Mouse (Mus musculus) heart, postnatal 14 days (tissue): ENCODE measurements around the gene Srms. TPM values are rescaled to one million over a fixed set of nuclear protein-coding genes. Genes with fewer than 3 reads are reported as not detected.

Experiments used
- DNase-seq, 2 experiments: peaks; one replicate each; pipeline ENCODE4 v3.0.0; 2021 to 2022
- intact Hi-C: fragments of 180-260 bp; cut with DNase I; formaldehyde crosslinking; loops from one replicate; pipeline ENCODE4 v1.15.1; 2025
- total RNA-seq, 2 experiments: library from RNA; stranded (reverse); gene quantifications; 2 replicates each; pipeline ENCODE4 v1.2.3; 2021

Gene Srms
- total RNA-seq, 2 experiments from 2014 or later = 0.17 to 0.61 TPM

- intact Hi-C loops = loop anchor here (10.0 kb wide), 1 partner anchor 414 kb away; the partner anchor contains the start of genes Prpf6, Samd10 and Zfp512b
- no peak for DNase-seq
Measured at GRCm38 (mm10) chr2:181180898-181181297, 32.1 kb downstream of the Srms start.

GRCm38 (mm10) chr2:181178471-181178870, 34.5 kb downstream of the Srms start:
- intact Hi-C loops = no loop called here
- no peak for DNase-seq

- intact Hi-C loops = no loop called here
- no peak for DNase-seq
Measured at GRCm38 (mm10) chr2:181178015-181178414, 35.0 kb downstream of the Srms start.

- intact Hi-C loops = no loop called here
- DNase-seq = no peak
Measured at GRCm38 (mm10) chr2:181174646-181175045, 38.3 kb downstream of the Srms start.

GRCm38 (mm10) chr2:181166469-181166868, 46.5 kb downstream of the Srms start:
- intact Hi-C loops = no loop called here
- no peak for DNase-seq

- DNase-seq = no peak
- intact Hi-C loops = no loop called here
Measured at GRCm38 (mm10) chr2:181160821-181161220, 52.2 kb downstream of the Srms start.

GRCm38 (mm10) chr2:181159771-181160170, 53.2 kb downstream of the Srms start:
- no peak for DNase-seq
- intact Hi-C loops = no loop called here

GRCm38 (mm10) chr2:181159091-181159514, 53.9 kb downstream of the Srms start:
- peak; percentile 46 to 64 for DNase-seq
- intact Hi-C loops = no loop called here

- DNase-seq = no peak
- intact Hi-C loops = no loop called here
Measured at GRCm38 (mm10) chr2:181158471-181158870, 54.5 kb downstream of the Srms start.

- peak in 1 of 2 experiments; percentile 27 for DNase-seq
- intact Hi-C loops = no loop called here
Measured at GRCm38 (mm10) chr2:181157716-181158302, 55.2 kb downstream of the Srms start.

GRCm38 (mm10) chr2:181157180-181157579, 55.8 kb downstream of the Srms start:
- no peak for DNase-seq
- intact Hi-C loops = no loop called here

- peak; percentile 39 to 49 for DNase-seq
- intact Hi-C loops = no loop called here
Measured at GRCm38 (mm10) chr2:181156248-181157121, 56.5 kb downstream of the Srms start, which contains the start of gene Eef1a2. Eef1a2 (minus strand) TSS chr2:181157014.

GRCm38 (mm10) chr2:181155801-181156200, 57.2 kb downstream of the Srms start:
- intact Hi-C loops = no loop called here
- DNase-seq = peak; percentile 41 to 58

Other genes with a start within 250 kb of the Srms start
- gene Arfgap1, start 246.0 kb downstream of the Srms start, total RNA-seq = 10 to 100 TPM; 41.0 to 41.8 TPM
- gene Col20a1, start 226.7 kb downstream of the Srms start, total RNA-seq = 1 to 10 TPM in 1 of 2 experiments, under 1 TPM in 1; 0.56 to 1.0 TPM
- under 1 TPM in 1 of 2 experiments, not detected in 1; 0.17 TPM for gene Chrna4, start 169.6 kb downstream of the Srms start, total RNA-seq
- under 1 TPM in 1 of 2 experiments, not detected in 1; 0.22 TPM for gene Kcnq2, start 77.9 kb downstream of the Srms start, total RNA-seq
- gene Eef1a2, start 56.2 kb downstream of the Srms start, total RNA-seq = 1,000 to 10,000 TPM in 1 of 2 experiments, 100 to 1,000 TPM in 1; 981 to 1,021 TPM
- gene Ppdpf, start 25.9 kb downstream of the Srms start, total RNA-seq = 10 to 100 TPM; 45.2 to 49.2 TPM
- not detected for gene Ptk6, start 10.4 kb downstream of the Srms start, total RNA-seq
- under 1 TPM in 1 of 2 experiments, not detected in 1; 0.20 TPM for gene Fndc11, start 6.8 kb upstream of the Srms start, total RNA-seq
- 10 to 100 TPM; 12.8 to 12.9 TPM for gene Helz2, start 28.8 kb upstream of the Srms start, total RNA-seq
- 10 to 100 TPM; 11.5 to 13.3 TPM for gene Gmeb2, start 74.8 kb upstream of the Srms start, total RNA-seq
- gene Stmn3, start 101.3 kb upstream of the Srms start, total RNA-seq = under 1 TPM in 1 of 2 experiments, not detected in 1; 0.24 TPM
- gene Rtel1, start 106.6 kb upstream of the Srms start, total RNA-seq = 10 to 100 TPM; 15.8 to 18.5 TPM
- 10 to 100 TPM; 21.0 to 21.4 TPM for gene Zgpat, start 151.7 kb upstream of the Srms start, total RNA-seq
- gene Arfrp1, start 152.2 kb upstream of the Srms start, total RNA-seq = 10 to 100 TPM; 43.9 to 44.0 TPM
- 1 to 10 TPM; 7.9 to 8.7 TPM for gene Lime1, start 166.9 kb upstream of the Srms start, total RNA-seq
- gene Zbtb46, start 246.2 kb upstream of the Srms start, total RNA-seq = 10 to 100 TPM; 13.8 to 14.4 TPM